Mouse (Mus musculus): ENCODE results near the gene 4931428F04Rik. TPM values are rescaled to one million over a fixed set of nuclear protein-coding genes. Genes with fewer than 3 reads are reported as not detected.

4931428F04Rik gene
- total RNA-seq, 2 experiments from 2014 or later, result 0.70 to 0.97 TPM

DNA sequence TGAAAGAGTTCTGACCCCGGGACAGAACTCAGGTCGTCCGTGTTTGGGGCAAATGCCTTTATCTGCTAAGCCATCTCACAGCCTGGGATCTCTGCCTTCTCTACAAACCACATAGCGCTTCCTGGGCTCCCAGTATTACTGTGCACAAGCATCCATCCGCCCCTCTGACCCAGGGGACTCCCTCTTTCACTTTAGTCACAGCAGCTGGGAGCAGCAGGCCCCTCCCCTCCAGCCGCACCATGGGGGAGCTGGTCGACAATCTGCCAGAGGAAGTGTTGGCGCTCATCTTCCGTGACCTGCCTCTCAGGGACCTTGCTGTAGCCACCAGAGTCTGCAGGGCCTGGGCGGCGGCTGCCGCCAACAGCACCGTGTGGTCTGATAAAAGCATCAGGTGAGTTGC is 22.9 kb downstream of the 4931428F04Rik start:
- no peak for DNase-seq

DNA sequence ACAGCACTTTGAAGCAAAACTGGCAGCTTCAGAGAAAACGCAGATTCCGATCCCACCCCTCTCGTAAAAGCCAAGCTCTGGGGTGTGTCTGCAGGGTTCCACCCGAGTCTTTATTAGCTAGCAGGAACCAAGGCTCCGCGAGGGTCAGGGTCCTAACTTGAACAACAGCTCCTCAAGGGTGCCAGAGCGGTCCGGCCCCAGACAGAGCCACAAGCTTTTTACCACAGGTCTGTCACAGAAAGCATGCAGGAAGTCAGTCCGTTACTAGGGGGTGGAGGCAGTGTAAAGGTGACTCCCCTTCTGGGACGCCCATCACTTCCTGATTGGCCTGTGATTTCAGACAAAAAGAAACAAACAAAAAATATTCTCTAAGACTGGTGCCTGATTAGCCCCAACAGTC is 24.5 kb downstream of the 4931428F04Rik start:
- intact Hi-C loops (cut with DNase I), result loop anchor here (2.0 kb wide), 1 partner anchor 24 kb away; the partner anchor contains the start of gene 4931428F04Rik
- no peak for DNase-seq

More for the DNA sequence above, 22.9 kb downstream of the 4931428F04Rik start:
- intact Hi-C loops (cut with DNase I), result no loop called here

DNA sequence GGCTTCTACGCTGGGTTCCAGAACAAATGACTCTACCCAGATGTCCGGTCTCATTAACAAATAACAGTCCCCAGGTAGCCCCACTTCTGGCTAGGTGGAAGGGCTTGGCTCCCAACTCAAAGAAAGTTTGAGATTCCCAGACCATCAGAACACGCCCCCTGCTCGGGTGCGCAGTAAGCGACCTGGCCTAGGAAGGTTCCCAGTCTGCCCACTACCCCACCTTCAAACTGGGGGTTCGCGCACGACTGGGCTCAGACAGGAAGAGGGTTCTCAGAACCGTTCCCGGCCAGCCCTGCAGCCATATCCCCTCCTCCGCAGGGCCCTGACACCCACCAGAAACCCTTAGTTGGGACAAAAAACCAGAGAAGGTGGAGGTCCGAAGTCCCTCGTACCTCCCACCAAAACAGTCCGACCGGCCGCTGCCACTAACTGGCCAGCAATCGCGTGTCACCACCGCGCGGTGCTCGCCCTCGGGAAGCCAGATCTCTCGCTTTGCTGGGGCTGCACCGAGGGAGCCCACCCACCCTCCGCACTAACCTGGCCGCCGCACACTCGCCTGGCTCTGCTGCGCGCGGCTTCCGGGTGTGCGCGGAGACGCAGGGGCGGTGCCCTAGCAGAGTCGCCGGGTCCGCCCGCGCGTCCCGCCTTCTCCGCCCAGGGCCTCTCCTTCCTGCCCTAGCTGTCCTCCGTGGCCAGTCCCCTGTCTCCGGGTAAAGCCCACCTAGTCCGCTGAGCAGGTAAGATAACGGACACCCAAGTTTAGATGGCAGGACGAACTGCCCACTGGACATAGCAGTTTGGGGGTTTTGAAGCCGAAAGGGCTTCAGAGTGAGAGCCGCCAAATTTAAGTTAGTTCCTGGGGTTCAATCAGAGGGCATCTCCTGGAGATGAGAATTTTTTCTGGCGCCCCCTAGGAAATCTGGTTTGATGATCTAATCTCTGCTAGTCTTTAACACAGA is 25.4 kb downstream of the 4931428F04Rik start, which contains the start of the genes Tradd and Fbxl8:
TSS of gene Tradd (minus strand) at position 586 of the 959 bp plus-strand sequence.
TSS of gene Fbxl8 (plus strand) at position 625 of the 959 bp plus-strand sequence.
- intact Hi-C loops (cut with DNase I), result loop anchor here (2.0 kb wide), 1 partner anchor 24 kb away; the partner anchor contains the start of gene 4931428F04Rik
- peak; percentile 81 to 82 for DNase-seq

DNA sequence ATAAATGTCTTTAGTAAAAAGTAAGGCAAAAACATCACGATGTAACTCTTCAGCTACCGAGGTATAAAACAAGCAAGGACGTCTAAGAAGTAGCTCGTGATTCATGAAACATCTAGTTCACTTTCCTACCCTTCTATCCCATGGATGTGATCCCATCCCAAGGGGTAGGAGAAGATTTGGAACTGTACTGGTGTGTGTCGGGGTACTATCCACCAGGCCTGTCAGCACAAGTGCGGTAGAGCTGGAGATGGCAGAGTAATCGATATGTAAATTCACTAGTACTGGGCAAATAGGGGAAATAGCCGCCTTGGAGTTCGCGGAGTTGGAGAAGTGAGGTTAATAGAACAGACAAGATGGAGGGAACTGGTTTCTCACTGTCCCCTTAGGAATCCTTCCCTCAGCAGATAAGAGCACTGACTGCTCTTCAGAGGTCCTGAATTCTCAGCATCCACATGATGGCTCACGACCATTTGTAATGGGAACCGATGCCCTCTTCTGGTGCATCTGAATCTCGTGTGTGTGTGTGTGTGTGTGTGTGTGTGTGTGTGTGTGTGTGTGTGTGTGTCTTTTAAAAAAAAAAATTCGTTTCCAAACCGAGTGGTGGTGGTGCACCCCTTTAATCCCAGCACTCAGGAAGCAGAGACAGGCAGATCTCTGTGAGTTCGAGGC is 26.3 kb downstream of the 4931428F04Rik start:
- intact Hi-C loops (cut with DNase I), result no loop called here
- DNase-seq, result no peak

DNA sequence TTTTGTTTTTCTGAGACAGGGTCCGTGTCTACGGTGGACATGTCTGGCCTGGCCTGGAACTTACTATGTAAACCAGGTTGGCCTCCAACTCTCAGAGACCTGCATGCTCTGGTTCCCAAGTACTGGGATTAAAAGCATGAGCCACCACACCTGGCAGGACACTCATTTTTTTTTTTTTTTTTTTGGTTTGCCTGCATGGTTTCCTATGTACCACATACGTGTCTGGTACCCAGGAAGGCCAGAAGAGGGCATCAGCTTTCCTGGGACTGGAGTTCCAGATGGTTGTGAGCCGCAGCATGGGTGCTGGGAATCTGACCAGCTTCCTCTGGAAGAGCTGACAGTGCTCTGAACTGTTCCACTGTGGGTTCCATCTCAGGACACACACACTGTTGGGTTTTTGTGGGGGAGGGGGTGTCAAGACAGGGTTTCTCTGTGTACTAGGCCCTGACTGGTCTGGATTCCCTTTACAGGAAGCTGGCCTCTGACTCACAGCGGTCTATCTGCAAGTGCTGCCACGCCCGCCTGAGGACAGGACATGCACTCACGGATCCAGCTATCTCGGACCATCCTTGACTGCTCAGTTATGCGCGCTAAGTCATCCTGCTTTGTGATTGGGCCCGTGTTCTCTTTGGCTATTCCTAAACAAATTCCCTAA is 28.2 kb downstream of the 4931428F04Rik start:
- no peak for DNase-seq
- intact Hi-C loops (cut with DNase I), result no loop called here

DNA sequence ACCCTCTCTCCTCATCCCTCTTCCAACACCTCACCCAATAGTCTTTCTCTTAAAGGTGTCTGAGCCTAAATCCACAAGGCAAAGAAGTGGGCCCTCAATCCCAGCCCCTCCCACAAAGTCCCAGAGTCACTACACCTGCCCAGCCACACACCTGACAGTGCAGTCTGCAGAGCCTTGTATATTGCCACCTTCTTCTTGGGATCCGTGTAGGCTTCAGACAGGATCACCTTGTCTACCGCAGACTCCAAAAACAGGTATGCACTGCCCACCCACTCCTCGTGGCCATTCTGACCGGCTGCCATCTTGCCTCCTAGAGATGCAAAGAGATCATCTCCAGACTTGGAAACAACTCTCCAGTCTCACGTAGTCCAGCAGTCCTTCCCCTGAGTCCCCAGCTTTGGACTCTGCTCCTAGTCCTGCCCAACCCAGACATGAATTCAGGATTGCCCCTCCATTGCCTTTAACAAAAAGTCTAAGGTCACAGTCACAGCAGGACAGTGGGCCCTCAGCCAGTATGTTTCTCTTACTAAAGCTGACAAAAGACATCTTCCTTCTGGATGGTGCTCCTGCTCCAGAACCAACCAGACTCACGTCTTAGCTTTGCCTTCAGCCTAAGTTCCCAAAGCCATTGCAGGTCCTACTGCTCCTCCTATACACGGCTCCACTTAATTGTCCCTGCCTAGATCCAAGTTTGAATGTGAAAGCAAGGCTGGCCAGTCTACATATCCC is 29.1 kb downstream of the 4931428F04Rik start:
- intact Hi-C loops (cut with DNase I), result no loop called here

GRCm38 (mm10) chr8:105259721-105260320 is 29.8 kb downstream of the 4931428F04Rik start:
- intact Hi-C loops (cut with DNase I), result loop anchor here (2.0 to 5.0 kb wide), 2 partner anchors 21 to 103 kb away; no protein-coding TSS in a partner anchor
- peak; percentile 81 to 82 for DNase-seq

More for the DNA sequence above, 29.1 kb downstream of the 4931428F04Rik start:
- no peak for DNase-seq

GRCm38 (mm10) chr8:105258911-105259720 is 30.5 kb downstream of the 4931428F04Rik start:
- intact Hi-C loops (cut with DNase I), result loop anchor here (2.0 to 5.0 kb wide), 2 partner anchors 22 to 102 kb away; no protein-coding TSS in a partner anchor
- DNase-seq, result no peak

- DNase-seq, result no peak
- intact Hi-C loops (cut with DNase I), result loop anchor here (2.0 to 5.0 kb wide), 2 partner anchors 23 to 100 kb away; no protein-coding TSS in a partner anchor
Observed at GRCm38 (mm10) chr8:105257318-105258114, 32.1 kb downstream of the 4931428F04Rik start.

DNA sequence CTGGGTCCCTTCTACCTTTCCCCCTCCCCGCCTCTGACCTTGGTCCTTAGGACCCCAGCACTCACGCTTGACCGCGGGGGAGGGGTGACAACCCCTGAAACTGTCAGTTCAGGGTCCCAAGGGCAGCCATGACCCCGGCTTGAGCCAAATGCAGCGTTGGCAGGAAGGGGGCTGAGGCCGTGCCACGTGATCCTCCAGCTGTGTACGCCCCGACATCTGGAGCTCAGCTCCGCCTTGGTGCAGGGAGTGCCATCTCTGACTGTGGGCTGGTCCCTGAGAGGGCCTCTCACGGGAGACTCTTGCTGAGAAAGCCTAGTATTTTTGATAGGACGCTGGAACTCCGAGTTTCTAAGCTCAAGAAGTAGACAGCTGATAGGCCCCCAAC is 34.7 kb downstream of the 4931428F04Rik start, which contains the start of gene B3gnt9:
TSS of gene B3gnt9 (minus strand) at position 188 of the 385 bp plus-strand sequence.
- intact Hi-C loops (cut with DNase I), result loop anchor here (5.0 kb wide), 1 partner anchor 98 kb away; no protein-coding TSS in a partner anchor
- peak; percentile 73 to 82 for DNase-seq

- intact Hi-C loops (cut with DNase I), result no loop called here
- peak; percentile 90 to 93 for DNase-seq
Observed at GRCm38 (mm10) chr8:105254152-105254965, 35.3 kb downstream of the 4931428F04Rik start.

DNA sequence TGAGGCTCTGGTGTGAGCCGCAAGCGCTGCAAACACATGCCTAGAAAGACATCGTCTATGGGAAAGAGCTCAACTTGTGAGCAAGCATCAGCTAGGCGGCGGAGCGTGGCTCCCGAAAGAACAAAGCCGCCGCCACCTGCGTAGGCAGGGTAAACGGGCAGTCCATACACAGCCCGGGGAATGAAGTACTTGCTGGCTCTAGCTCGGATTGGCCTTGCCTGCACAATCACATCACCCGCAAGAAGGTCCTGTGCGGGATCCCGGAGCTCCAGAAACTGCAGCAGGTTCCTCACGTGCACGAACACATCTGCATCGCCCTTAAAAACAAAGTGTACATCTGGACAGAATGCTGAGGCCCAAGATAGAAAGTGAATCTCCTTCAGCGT is 35.9 kb downstream of the 4931428F04Rik start:
- no peak for DNase-seq
- intact Hi-C loops (cut with DNase I), result no loop called here

DNA sequence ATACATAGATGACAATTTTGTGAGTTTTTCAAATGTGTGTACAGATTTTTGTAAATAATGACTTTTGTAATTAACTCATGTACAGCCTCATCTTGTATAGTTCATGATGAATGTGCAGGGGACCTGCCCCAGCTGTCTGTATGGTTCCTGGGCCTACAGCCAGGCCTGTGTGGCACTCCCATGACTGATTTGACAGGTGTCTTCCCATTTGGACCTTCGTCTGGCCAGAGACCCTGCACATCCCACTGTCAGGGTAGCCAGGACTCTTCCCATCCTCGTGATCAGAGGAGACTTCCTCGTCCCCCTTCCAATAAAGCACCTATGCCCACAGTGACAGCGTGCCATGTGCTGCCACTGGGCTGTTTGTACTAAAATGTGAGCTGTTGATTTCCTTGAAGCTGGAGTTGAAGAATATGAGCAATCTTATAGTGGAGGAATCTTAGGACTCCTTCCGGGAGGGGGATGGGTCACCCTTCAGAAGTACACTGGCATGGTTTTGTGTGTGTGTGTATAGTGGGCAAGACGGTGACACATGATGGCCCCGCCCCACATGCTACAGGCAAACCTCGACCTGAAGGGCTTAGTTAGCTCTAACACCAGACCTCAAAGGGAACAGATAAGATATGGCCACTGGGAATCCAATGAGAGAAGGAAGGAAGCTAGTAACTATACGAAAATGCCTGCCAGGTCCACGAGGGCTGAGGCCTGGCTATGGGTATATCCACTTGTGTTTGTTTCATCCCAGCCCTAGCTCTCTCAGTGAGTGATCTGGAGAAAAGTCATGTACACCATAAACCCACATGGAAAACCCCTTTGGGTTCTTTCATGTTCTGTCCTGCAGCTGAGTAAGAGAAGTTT is 36.8 kb downstream of the 4931428F04Rik start:
- no peak for DNase-seq
- intact Hi-C loops (cut with DNase I), result no loop called here

DNA sequence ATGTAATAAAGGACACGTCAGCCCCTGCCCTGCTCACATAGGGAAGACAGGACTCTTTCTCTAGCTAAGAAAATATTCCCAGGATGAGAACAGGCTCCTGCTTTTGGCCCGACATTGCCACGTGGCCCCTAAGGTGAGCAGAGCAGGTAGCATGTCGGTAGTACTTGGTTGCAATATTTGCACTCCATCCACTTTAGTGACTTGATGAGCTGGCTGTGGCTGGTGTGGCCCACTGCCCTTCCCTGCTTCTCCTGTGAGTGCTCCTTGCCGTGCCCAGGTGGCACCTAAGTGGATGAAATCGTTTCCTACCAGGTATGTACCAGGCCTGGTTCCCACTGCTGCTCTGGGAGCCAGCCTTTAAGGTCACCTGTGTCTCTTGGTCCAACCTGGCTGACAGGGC is 37.7 kb downstream of the 4931428F04Rik start:
- intact Hi-C loops (cut with DNase I), result no loop called here
- DNase-seq, result no peak

DNA sequence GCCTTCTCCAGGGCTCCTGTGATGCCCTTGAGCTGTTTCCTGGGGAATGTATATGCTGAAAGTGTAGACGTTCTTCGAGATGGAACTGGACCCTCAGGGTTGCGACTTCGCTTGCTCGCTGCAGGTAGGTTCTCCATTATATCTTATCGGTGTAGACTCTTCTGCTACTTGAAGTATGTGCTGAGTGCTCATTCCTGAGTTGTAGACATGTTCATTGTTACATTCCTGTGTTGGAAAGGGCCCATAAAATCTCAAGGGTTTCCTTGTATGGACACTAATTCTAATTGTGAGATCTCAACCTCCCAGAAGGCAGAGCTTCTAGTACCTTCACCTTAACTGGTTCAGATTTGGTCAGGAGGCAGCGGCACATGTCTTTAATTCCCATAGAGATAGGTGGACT is 48.6 kb downstream of the 4931428F04Rik start:
- intact Hi-C loops (cut with DNase I), result no loop called here
- DNase-seq, result no peak

Data from heart, postnatal 36 days (tissue).